Mouse (Mus musculus) neutrophil, adult 65 days (primary cell): ENCODE results near the gene Clec14a. TPM values are rescaled to one million over a fixed set of nuclear protein-coding genes. Genes with fewer than 3 reads are reported as not detected.

ENCODE experiments used
- total RNA-seq: library from RNA; stranded (reverse); gene quantifications from 2 replicates; pipeline ENCODE4 v1.2.4, GENCODE M21; 2023

Gene Clec14a
- total RNA-seq, result not detected in 2 replicates

DNA sequence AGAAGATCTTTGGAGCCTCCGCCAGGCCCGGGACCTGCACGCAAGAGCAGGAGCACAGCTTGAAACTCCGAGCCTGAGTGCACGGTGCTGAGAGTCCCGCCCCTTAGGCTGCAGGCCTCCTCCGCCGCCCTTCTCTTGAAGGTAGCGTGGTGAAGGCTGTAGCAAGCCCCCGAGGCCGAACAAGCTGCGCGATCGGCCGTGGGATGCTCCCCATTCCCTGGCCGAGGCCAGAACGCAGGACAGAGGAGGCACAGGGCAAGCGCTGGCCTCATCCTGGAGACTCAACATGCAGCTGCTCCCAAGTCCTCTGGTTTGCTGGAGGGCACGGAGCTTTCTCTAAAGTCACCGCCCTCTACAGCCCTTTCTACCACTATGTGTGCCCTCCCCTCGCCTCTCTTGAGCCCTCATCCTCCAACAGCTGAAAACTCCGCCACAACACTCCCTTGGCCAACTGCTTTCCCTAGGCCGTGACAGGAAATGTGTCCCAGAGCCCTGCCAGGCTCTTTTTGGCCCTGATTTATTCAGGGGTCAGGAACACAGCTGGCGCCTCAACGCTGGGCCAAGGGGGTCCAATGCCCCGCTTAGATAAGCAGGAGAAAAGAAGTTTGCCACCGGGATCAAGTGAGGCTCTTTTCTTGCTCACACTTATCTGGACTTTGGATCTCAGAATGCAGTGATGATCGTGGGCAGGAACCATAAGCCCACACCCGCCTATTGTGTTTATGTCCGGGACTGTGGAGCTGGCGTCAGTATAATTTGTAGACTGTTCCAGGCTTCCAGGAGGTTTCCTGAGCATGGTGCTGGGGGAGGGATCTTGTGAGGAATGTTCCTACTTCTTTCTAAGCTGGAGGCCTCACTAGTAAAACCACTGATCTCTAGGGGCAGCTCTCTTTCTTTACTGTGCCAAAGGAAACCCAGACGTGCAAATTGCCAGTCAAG is at the start of gene Clec14a:
TSS of gene Clec14a (minus strand) at position 728 of the 939 bp plus-strand sequence.

Other genes with a start within 250 kb of the Clec14a start
- not detected in 2 replicates for gene Sstr1, start 57.5 kb downstream of the Clec14a start, total RNA-seq